Mouse (Mus musculus) leukemia stem cell, adult 10-12 weeks (primary cell): Measurements from ENCODE around the gene Nr0b2. TPM values are rescaled to one million over a fixed set of nuclear protein-coding genes. Genes with fewer than 3 reads are reported as not detected.

Experiments
- polyA plus RNA-seq: library from polyadenylated mRNA; stranded (reverse); fragments of >175 nt; gene quantifications from 2 replicates; pipeline ENCODE4 v1.2.3, GENCODE M21; 2012; ENCODE audit warnings: low replicate concordance

The Nr0b2 gene
- 0.52 and 0.95 TPM in 2 replicates for polyA plus RNA-seq

DNA sequence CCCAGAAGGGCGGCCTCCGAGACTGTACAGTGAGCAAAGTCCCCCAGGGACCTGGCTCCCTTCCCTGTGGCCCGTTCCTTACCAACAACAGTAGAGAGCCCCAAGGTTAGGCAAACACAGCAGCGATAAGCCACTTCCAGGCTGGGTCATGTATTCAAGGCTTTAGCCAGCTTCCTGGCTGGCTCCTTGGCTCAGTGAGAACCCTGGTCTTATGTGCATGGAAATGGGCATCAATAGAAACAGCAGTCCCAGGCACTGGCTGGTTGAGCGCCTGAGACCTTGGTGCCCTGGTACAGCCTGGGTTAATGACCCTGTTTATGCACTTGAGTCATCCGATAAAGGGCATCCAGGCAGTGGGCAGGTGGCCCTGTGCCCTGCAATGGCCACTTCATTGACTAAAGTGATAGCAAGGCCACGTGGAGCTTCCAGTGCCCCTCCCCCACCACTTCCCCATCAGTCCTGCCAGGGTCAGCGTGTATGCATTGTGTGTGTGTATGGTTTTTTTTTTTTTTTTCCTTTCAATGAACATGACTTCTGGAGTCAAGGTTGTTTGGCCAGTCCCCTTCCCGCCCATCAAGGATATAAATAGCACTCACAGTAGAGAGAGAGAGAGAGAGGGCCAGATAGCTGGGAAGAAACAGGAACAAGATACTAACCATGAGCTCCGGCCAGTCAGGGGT is at the start of gene Nr0b2:
TSS of gene Nr0b2 (plus strand) at position 609 of the 680 bp plus-strand sequence.

GRCm38 (mm10) chr4:133518601-133519368 is 34.4 kb upstream of the Nr0b2 start, which contains the start of gene Kdf1:
TSS of gene Kdf1 (plus strand) at chr4:133518963.

GRCm38 (mm10) chr4:133545272-133546231 is 7.6 kb upstream of the Nr0b2 start, which contains the start of gene Nudc:
TSS of gene Nudc (minus strand) at chr4:133545996.

GRCm38 (mm10) chr4:133574070-133574842 is 21.1 kb downstream of the Nr0b2 start, which contains the start of gene Gpatch3:
TSS of gene Gpatch3 (plus strand) at chr4:133574745.

GRCm38 (mm10) chr4:133584059-133584951 is 31.1 kb downstream of the Nr0b2 start, which contains the start of gene Gpn2:
TSS of gene Gpn2 (plus strand) at chr4:133584362.

GRCm38 (mm10) chr4:133601721-133602218 is 48.6 kb downstream of the Nr0b2 start, which contains the start of gene Sfn:
TSS of gene Sfn (minus strand) at chr4:133602168.

Other genes with a start within 250 kb of the Nr0b2 start
- gene Wdtc1, start 199.9 kb upstream of the Nr0b2 start, polyA plus RNA-seq: 117 and 160 TPM in 2 replicates
- gene Slc9a1, start 183.7 kb upstream of the Nr0b2 start, polyA plus RNA-seq: 70.0 and 77.3 TPM in 2 replicates
- 0.13 and 0.15 TPM in 2 replicates for gene Tent5b, start 73.2 kb upstream of the Nr0b2 start, polyA plus RNA-seq
- 0.28 and 0.34 TPM in 2 replicates for gene Trnp1, start 54.8 kb upstream of the Nr0b2 start, polyA plus RNA-seq
- gene Kdf1, start 34.4 kb upstream of the Nr0b2 start, polyA plus RNA-seq: 0.30 and 1.2 TPM in 2 replicates
- gene Nudc, start 7.4 kb upstream of the Nr0b2 start, polyA plus RNA-seq: 165 and 264 TPM in 2 replicates
- 9.5 and 9.9 TPM in 2 replicates for gene Gpatch3, start 21.4 kb downstream of the Nr0b2 start, polyA plus RNA-seq
- gene Gpn2, start 31.0 kb downstream of the Nr0b2 start, polyA plus RNA-seq: 41.9 and 70.4 TPM in 2 replicates
- gene Sfn, start 48.8 kb downstream of the Nr0b2 start, polyA plus RNA-seq: 7.2 and 9.9 TPM in 2 replicates
- 85.1 and 90.5 TPM in 2 replicates for gene Zdhhc18, start 96.8 kb downstream of the Nr0b2 start, polyA plus RNA-seq
- gene Pigv, start 119.3 kb downstream of the Nr0b2 start, polyA plus RNA-seq: 14.1 and 14.3 TPM in 2 replicates
- 95.3 and 252 TPM in 2 replicates for gene Arid1a, start 203.4 kb downstream of the Nr0b2 start, polyA plus RNA-seq